Mouse (Mus musculus): ENCODE data around the gene Apol8.
A peak's percentile ranks its signal among the peaks of the same experiment; 100 is the strongest.

The Apol8 gene

DNA sequence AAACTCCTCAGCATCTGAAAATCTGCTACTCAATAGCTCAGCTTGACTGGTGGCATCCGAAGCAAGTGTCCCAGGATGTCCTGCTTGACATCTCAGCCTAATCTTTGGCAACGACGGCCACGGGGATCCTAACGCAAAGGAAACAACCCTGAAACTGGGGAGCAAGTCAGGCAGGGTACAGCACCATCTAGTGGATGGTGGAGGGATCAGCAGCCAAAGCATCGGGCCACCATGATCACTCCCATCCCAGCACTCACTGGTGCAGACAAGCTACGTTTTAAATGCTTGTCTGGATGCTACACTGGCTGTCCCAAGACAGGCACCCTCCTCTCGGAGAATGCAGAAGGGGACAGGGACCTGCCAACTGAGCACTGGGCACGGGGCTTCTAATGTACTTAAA lies at the start of gene Apol8:
TSS of gene Apol8 (minus strand) at position 156 of the 400 bp plus-strand sequence.
- peak; percentile 69 for DNase-seq

DNA sequence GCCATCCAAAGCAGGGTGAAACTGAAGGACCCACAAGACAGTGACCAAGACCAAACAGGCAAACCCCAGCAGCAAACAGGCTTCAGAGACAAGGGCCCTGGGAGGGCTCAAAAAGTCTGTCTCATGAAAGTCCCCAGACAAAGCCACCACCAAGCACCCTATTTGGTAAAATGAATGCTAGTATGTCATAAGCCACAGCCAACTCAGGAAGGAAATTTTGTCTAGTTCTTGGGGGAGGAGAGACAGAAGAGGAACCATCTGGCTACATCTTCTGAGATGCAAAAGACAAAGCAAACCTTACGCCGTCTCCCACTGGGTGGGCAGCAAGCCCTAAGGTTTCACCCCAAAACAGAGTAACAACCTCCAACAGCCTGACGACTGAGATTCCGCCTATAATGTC lies 48.9 kb upstream of the Apol8 start:
- DNase-seq: no peak

DNA sequence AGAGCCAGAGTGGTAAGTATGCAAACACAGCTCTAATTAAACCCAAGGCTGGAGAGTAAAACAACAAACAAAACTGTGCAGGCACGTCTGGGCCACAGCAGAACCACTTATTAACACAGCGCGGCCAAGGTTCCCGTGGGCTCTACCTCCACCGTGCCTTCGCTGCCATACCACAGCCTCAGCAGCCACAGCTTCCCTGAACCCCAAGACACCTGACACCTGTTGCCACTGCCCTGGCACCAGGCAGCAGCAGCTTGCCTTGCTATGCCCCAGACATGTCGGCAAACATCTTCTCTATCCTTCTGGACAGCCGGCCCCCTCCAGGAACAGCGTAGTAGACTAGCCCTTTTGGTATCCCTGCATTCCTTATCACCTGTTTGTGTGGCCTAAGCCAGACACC lies 48.1 kb upstream of the Apol8 start:
- DNase-seq: no peak

DNA sequence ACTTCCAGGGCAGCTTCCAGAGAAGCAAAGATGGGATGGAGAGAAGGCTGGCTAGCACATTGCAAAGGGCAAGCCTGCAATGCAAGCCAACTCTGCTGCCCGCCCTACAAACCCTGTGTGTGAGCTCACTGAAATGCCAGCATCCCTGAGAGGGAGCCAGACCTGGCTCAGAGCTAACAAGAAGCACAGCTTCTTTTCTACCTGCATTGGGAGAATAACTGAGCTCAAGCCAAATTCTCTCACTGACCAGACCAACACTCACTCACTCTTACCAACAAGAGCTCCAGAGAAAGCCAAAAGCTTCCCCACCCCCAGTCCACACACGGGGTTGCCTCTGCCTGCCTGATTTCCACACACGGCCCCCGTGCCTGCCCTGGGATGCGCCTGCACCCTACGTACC lies 47.7 kb upstream of the Apol8 start:
- DNase-seq: no peak

DNA sequence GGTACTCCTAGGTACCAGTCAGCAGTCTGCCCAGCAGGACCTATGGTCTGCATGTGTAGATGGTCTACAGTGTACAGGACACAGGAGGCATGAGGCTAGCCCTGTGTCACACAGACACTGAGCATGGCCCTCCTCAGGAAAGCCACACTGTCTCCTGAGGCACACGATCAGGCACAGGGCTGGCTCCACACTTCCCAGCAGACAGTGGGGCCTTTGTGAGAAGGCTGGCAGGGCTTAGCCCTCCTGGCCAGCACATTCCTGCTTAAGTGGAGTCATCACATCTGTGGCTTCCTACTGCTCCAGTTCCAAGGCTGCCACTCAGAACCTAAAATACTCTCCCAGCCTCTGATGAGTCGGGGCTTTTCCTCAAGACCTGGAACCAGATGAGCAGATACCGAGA lies 46.9 kb upstream of the Apol8 start:
- DNase-seq: no peak

DNA sequence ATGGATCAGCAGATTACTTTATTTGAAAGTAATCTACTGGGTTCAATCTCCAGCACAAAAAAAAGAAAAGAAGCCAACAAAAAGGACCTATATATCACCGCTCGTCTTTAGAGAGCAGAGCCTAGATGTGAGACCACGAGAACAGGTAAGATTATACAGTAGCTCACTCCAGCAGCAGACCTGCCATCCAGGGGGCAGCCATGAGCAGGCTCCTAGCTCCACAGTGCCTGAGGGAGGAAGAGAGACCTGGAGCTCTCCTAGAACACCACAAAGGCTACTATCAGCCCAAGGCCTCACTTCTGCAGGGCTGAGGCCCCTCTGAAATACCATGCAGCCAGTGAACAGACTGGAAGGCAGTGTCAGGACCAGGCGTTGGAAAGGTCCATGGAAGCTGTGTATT lies 46.2 kb upstream of the Apol8 start:
- no peak for DNase-seq

DNA sequence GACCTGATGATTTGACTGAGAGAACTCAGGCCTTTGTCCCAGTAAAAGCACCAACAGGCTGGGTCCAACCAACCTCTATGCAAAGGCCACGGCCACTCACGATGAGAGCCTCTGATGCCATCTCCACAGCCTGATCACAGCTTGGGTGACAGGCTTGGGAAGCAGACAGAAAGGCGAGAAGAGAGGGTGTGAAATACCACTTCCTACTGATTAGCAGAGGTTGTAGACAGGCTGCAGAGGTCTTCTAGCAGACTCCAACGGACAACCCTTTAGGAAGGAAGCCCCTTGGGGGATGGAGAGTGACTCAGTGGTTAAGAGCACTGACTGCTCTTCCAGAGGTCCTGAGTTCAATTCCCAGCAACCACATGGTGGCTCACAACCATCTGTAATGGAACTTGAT lies 44.4 kb upstream of the Apol8 start:
- no peak for DNase-seq

DNA sequence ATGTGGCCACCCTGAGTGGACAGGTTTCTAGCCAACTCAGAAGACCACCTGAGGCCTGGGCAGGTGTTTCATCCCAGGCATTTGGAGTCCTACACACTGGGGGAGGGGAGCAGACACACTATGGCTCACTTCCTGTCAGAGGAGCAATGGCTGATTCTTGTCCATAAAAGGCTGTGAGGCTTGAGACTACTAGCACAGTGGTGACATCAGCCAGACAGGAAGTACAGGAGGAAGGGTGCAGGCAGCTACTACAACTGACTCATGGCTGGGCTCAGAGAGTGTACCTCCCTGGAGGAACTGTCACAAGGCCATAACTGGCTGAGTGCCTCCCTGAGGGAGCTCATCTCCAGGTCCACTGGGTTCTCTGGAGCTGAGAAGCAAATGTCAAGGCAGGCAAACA lies 43.7 kb upstream of the Apol8 start:
- DNase-seq: peak; percentile 60

DNA sequence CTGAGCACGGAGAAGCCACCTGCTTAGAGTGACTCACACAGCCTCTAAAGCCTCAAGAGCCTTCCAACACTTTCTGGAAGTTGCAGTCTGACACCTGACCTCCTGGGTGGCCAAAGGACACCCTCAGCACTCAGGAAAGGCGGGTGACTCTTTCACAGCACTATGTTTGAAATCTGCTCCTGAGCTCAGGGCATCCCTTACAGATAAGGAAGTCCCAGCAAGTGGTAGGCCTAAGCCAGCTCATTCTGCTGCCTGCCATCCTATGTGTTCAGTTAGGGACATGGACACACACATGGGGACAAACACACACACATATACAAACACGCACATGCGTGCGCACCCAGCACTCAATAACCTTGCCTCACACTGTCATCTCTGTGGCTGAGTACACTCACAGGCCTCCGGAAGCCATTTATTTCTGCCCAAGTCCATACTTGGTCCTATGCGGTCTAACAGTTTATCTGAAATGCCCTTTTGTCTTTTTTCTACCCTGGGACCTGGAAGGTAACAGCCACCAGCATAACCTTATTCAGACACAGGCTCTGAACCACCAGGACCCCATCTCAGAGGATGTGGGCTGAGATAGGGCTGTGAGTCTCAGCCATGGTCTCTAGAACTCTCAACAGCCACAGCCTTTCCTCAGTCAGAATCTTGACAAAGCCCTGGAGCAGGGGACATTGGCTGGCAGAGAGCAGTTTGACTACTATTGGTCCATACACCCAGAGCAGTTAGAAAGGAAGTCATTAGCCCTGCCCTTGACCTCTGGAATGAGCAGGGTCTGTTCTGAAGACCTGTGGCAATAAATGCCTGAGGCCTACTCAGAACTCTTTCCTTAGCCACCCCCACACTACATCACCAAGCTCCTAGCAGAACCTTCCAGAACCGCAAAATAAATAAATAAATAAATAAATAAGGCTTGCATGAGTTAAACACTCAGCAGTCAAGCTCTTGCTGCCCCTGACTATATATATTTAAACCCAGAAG lies 43.0 kb upstream of the Apol8 start:
- DNase-seq: no peak

DNA sequence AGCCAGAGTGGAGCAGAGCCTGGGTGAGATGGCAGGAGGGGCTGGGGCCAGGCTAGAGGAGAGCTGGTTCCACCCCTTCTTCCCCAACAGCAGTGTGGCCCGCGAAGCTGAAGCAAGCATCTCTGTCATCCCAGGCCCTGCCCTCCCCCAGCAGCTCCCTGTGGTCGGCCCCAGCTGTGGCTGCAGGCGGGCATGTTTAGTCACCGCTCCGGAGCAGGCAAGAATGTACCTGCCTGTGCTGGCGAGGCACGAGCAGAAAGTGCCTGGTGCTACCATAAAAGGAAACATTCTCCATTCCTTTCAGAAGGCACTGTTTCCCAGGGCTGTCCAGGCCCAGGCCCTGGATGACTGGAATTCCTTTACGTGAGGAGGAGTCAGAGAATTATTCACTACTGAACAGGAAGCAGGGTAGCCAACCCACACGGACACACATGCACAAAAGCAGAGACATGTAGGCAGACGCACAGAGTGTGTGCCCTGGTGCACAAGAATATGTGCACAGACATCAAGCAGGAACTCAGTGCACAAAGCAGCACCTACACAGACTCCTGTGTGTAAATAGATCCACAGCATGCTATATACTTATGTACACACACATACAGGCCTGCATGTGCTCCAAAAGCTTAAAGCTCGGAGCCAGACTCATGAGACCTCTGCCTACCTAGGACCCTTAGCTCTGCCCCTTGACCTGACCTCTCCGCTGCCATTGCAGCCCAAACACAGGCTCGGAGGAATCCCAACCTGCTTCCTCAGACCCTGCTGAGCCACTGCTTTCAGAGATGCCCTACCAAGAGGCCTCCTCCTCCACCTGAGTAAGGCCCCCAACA lies 42.1 kb upstream of the Apol8 start:
- DNase-seq: peak; percentile 70

DNA sequence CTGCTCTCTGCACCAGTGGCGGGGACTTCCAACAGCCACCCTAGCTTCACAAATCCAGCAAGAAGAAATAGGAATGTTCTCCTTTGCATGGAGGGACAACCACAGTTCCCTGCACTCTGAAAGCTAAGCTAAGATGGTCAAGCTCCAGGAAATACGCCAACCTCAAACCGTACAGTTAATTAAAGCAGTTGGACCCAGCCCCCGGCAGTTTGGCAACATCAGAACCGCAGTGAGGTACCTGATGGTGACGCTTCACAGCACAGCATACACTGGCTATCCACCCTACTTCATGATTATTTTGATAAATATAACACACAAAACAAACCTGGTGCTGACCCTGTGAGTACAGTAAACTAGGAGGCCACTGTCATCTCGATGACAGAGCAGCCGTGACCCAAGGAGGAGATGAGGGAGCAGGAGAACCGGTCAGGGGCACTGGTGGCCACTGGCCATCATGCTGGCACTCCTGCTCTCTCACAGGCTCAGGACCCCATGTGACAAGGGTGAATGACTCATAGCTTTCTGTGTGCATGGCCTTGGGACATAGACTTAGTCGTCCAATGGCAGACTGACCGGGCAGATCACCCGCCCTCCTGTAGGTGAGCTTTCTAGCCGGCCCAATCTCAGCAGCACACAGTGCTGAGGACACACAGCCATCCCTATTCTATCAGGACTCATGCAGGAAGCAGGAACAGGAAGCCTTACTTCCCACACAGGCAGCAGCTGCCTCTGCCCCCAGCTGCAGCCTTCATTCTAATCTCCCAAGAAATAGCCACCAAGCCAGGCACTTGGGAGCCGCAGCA lies 41.0 kb upstream of the Apol8 start:
- no peak for DNase-seq

DNA sequence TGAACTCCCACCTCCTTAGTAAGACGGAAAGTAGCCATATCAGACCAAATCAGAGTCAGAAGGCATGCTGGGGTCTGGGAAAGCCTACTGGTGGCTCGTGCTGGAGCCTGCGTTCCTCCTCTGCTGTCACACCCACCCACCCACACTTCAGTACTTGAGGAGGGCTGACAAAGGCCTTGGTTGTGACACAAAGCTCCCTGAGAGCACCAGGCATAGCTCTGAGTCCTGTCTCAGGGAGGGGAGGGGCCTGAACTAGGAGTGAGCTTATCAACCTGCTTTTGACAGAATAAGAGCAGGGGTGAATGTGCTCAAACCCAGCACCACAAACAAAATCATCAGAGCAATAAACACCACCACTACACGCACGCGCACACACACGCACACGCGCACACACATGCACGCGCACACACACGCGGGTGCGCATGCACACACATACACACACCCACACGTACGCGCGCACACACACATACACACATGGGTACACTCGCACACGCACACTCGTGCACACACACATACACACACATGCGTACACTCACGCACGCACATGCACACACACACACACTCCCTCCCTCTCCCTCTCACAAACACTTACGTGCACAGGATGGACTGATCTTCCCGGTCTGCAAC lies 39.7 kb upstream of the Apol8 start:
- no peak for DNase-seq

DNA sequence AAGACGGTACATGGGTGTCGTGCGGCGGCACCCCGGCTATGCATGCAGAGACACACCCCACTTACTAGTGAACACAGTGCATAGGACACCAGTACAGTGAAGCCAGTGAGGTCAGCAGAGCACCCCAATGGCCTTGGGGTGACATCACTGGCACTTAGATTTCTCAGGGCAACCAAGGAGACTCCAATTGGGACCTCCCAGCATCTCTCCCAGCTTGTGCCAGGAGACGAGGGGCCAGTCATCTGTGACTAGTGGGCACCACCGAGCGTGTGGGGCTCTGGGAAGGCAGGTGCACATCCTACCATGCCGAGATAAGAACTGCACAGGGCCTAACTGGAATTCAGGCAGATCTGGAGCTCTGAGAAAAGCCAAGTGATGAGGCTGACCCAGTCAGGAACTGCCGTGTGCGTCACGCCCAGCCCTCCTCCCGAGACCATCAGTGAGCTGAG lies 38.1 kb upstream of the Apol8 start:
- no peak for DNase-seq

DNA sequence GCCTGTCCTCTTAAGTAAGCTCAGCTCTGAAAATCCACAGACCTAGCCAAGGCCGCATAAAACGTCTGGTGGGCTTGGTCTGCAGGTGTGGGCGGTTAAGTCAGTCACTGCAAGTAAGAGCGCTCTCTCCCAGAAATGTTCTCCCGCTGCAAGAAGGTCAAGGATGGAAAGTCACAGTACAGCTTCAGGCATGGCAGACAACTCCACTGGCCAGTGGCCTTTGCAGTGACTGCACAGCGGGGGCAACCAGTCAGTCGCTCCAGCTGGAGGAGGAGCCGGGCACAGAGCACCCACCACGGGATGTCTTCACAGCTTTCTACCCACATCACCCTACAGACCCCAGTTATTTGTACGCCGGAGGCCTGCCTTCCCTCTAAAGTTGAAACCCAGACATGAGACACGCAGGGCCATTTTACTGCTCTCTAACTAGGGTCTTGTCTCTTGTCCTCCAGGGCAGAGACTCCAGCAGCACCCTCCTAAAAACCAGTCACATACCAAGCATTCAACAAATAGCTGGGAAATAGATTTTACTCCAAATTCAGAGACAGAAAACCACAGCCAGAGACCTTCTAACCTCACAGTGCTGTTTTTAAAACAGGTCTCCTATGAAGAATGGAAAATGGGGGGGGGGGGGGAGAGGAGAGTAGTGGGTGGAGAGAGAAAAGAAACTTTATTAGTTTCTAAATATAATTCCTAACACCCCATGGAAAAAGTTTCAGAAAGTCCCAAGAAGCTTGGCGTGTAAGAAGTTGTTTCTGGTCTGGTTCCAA lies 37.5 kb upstream of the Apol8 start:
- DNase-seq: no peak

DNA sequence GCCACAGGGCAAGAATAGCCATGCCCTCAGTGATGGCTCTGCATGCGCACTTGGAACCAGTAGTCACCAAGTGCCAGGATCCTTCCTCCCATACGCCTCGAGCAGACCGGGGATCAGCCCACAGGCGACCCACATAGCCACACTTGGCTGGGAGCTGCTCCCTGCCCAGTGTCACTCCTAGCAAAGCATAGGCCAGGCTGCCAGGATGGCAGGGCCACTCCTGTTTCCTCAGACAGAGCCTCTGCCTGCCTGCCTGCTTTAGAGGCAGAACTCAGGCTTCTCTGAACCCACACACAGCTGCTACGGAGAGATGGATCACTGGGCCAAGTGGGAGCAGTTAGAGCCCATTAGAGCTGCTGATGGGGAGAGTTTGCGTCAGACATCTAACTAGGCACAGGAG lies 36.8 kb upstream of the Apol8 start:
- DNase-seq: peak; percentile 78

DNA sequence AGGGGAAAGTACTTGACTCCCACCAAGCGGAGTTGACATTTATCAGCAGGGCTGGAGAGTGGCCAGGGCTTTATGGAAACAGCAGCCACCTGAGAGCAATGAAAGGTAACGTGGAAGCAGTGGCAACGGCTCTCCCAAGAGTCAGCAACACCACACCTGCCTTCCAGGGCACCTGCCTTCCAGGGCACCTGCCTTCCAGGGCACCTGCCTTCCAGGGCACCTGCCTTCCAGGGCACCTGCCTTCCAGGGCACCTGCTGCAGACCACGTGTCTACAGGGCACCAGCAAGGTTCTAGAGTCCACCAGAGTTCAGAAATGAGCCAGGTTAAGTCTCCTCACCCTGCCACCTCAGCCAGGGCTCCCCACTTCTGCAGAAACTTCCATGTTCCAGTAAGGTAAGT lies 36.3 kb upstream of the Apol8 start:
- DNase-seq: no peak

DNA sequence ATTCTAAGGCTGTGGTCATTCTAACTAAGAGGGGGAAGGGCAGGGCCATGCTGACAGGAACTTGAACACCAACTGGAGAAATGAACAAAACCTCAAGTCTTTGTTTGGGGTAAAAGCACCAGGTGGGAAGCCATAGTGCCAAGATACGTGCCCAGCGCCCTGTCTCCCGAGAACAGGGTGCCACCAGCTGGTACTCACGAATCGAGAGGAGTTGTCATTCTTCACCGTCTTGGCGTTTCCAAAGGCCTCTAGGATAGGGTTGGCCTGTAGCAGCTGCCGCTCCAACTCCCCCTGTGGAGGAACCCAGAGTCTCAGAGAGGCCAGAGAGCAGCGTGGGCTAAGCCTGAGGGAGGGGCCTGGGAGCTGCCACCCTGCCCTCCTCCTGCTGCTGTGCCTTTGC lies 35.3 kb upstream of the Apol8 start:
- no peak for DNase-seq

DNA sequence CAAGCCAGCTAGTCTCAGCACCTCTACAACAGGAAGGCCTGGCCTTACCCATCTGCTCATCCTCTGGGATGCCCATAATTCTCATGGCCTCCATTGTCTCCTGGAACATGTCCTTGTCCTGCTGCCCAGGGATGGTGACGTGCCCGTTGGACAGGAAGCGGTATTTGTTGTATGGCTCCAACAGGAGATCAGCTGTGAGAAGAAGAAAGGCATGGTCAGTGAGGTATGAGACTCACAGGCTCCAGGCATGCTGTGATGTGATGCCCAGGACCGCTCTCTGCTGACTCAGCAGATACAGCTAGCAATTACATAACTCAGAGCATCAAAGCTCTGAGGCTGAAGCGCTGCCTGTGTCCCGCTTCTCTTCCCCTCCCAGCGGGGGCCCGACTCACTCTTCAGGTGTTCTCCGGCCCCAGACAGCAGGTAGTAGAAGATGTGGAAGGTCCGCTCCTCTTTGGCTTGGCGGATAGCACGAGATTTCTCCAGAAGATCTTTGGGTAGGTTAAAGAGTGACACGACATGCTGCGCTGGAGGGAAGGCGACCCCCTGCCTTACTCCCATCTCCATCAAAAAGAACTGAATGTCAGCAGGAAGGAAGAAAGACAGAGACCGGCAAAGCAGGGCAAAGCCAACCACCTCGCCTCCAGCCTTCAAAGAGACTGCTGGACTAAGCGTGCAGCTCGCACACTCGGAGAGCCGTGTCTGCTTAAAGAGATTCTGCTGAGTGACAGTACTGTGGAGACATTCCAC lies 34.0 kb upstream of the Apol8 start:
- no peak for DNase-seq

DNA sequence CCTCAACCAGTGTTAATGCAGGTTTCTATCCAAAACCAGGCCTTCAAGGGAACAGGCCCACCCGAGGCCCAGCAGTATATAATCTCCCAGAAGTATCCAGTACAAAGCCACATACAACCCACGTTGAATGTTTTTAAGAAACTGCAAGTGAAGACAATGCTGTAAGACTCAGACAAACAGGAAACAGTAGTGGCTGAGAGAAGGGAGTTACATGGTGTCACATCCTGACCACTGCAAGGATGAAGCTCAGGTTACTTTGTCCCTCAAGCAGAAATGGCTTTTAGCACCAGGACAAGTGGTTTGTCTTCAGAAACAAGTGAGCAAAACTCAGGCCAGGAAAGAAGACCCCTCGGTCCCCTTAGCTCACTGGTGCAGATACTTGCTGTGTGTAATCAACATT lies 32.4 kb upstream of the Apol8 start:
- no peak for DNase-seq

DNA sequence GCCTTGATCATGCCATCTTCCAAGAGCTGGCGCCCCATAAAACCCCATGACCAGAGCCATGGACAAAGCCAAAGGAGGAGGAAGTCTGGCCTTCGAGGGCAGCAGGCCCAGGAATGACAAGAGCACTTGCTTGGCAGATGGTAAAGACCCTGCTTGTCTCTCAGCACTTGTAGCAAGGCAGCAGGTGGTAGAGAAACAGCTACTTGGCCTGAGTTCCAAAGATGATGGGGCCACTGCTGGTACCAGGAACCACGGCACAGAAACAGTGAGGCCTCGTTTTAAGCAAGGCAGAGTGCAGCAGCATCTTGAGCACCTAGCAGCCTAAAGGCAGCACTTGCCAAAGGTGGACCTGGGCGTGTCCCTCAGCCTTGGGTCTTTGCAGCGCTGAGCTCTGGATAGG lies 31.6 kb upstream of the Apol8 start:
- DNase-seq: no peak

DNA sequence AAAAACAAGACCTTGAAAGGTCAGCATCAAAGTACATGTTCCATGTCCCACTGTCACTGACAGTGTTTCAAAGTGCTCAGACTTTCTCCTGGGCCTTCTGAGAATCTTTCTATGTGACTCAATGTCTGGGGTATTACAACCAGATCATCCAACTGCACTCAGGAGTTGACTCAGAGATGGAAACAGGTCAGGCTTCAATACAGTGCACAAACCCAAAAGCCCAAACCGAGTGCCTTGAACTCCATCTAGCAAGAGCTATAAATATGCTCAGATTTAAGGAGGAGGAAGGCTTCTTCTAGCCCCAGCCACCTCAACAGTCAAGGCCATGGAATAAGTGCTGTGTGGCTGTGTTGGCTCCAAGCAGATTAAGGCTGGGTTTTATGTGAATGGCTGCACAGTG lies 29.0 kb upstream of the Apol8 start:
- DNase-seq: no peak
